Mouse (Mus musculus) bone marrow, adult 2 months (tissue): Measurements from ENCODE around the gene Bcat2.

Experiments used
- CTCF ChIP-seq: fragments of 200-500 bp; IDR thresholded peaks from 2 replicates; pipeline ENCODE4 v1.5.1; 2011; ENCODE audit warnings: low read length, control low read depth; ENCODE audit not compliant: control insufficient read depth, insufficient read depth
- POLR2A ChIP-seq: fragments of 200-500 bp; IDR thresholded peaks from 2 replicates; pipeline ENCODE4 v1.6.1; 2011; ENCODE audit warnings: low read depth, mild to moderate bottlenecking, control low read depth, low read length, borderline replicate concordance; ENCODE audit not compliant: control insufficient read depth

- TF ChIP-seq POLR2A, result no peak
- TF ChIP-seq CTCF, result no peak
These were observed 49.3 kb upstream of the Bcat2 start for GRCm38 (mm10) chr7:45520605-45521004.
